Mouse (Mus musculus): ENCODE results near the gene Slc25a21.
"Not testable (repeated sequence)": the region's sequence is repeated elsewhere in the genome, so short reads cannot be mapped to it uniquely, and the experiment has no call there.

Slc25a21 gene

GRCm38 (mm10) chr12:57197363-57198026 is at the start of gene Slc25a21:
Slc25a21 (minus strand) TSS chr12:57197472.
- DNase-seq (ENCODE audit: low read depth), result no peak

GRCm38 (mm10) chr12:57243671-57244495 is 46.6 kb upstream of the Slc25a21 start:
- no peak for DNase-seq (ENCODE audit: low read depth)

GRCm38 (mm10) chr12:57233386-57233785 is 36.1 kb upstream of the Slc25a21 start:
- no peak for DNase-seq (ENCODE audit: low read depth)

- peak; percentile 61 for DNase-seq (ENCODE audit: low read depth)
Observed at GRCm38 (mm10) chr12:57231085-57231875, 34.0 kb upstream of the Slc25a21 start.

- peak; percentile 97 for DNase-seq (ENCODE audit: low read depth)
Observed at GRCm38 (mm10) chr12:57230192-57230706, 33.0 kb upstream of the Slc25a21 start, which contains the start of the genes Prps1l3 and Mipol1. Prps1l3 (plus strand) TSS chr12:57230412. Mipol1 (plus strand) TSS chr12:57230427.

- DNase-seq (ENCODE audit: low read depth), result no peak
Observed at GRCm38 (mm10) chr12:57229703-57230102, 32.4 kb upstream of the Slc25a21 start.

GRCm38 (mm10) chr12:57227776-57228175 is 30.5 kb upstream of the Slc25a21 start:
- no peak for DNase-seq (ENCODE audit: low read depth)

- DNase-seq (ENCODE audit: low read depth), result no peak
Observed at GRCm38 (mm10) chr12:57226411-57226810, 29.1 kb upstream of the Slc25a21 start.

- not testable (repeated sequence) for DNase-seq (ENCODE audit: low read depth)
Observed at GRCm38 (mm10) chr12:57212463-57212862, 15.2 kb upstream of the Slc25a21 start.

- peak; percentile 51 for DNase-seq (ENCODE audit: low read depth)
Observed at GRCm38 (mm10) chr12:57211353-57212311, 14.4 kb upstream of the Slc25a21 start.

- peak; percentile 30 for DNase-seq (ENCODE audit: low read depth)
Observed at GRCm38 (mm10) chr12:57204276-57204851, 7.1 kb upstream of the Slc25a21 start.

GRCm38 (mm10) chr12:57201901-57202300 is 4.6 kb upstream of the Slc25a21 start:
- DNase-seq (ENCODE audit: low read depth), result no peak

- no peak for DNase-seq (ENCODE audit: low read depth)
Observed at GRCm38 (mm10) chr12:57199427-57199826, 2.2 kb upstream of the Slc25a21 start.

- no peak for DNase-seq (ENCODE audit: low read depth)
Observed at GRCm38 (mm10) chr12:57198269-57198668, 997 bp upstream of the Slc25a21 start.

- no peak for DNase-seq (ENCODE audit: low read depth)
Observed at GRCm38 (mm10) chr12:57196608-57197362, 487 bp downstream of the Slc25a21 start.

GRCm38 (mm10) chr12:57196286-57196607 is 1.0 kb downstream of the Slc25a21 start:
- DNase-seq (ENCODE audit: low read depth), result no peak

- DNase-seq (ENCODE audit: low read depth), result no peak
Observed at GRCm38 (mm10) chr12:57194609-57195008, 2.7 kb downstream of the Slc25a21 start.

GRCm38 (mm10) chr12:57187032-57187431 is 10.2 kb downstream of the Slc25a21 start:
- DNase-seq (ENCODE audit: low read depth), result no peak

- no peak for DNase-seq (ENCODE audit: low read depth)
Observed at GRCm38 (mm10) chr12:57186126-57186525, 11.1 kb downstream of the Slc25a21 start.

GRCm38 (mm10) chr12:57185475-57185874 is 11.8 kb downstream of the Slc25a21 start:
- no peak for DNase-seq (ENCODE audit: low read depth)
